Mouse (Mus musculus) left cerebral cortex, adult 9 months (tissue): ENCODE measurements around the gene Slc35e2.

ENCODE experiments used
- DNase-seq, 2 experiments: peaks; one replicate each; pipeline ENCODE4 v3.0.0; 2022; ENCODE audit warnings: low spot score in 2 of 2

Slc35e2 gene

DNA sequence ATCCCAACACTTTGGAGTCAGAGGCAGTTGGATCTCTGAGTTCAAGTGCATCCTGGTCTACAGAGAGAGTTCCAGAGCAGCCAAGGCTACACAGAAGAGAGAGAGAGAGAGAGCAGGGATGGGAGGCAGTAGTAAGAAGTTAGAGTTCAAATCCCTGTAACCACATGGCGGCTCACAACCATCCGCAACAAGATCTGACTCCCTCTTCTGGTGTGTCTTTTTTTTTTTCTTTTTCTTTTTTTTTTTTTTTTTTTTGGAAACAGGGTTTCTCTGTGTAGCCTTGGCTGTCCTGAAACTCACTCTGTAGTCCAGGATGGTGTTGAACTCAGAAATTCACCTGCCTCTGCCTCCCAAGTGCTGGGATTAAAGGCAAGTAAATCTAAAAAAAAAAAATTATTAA lies 70.9 kb downstream of the Slc35e2 start:
- DNase-seq, result no peak
